Mouse (Mus musculus) intestine, embryonic 15.5 days (tissue): ENCODE data around the gene Ggct. TPM values are rescaled to one million over a fixed set of nuclear protein-coding genes. Genes with fewer than 3 reads are reported as not detected.
A peak's percentile ranks its signal among the peaks of the same experiment; 100 is the strongest.
"Not testable (repeated sequence)": the region's sequence is repeated elsewhere in the genome, so short reads cannot be mapped to it uniquely, and the experiment has no call there.

Source experiments
- ATAC-seq: fragments of 200-750 bp; cut with Nextera tagmentation; 2 replicates; pipeline ENCODE4 v1.8.0; 2017; ENCODE audit warnings: moderate TSS enrichment, moderate library complexity
- H3K27ac ChIP-seq: fragments of 300-500 bp; sonication (generic); 2 replicates; pipeline ENCODE4 v1.5.1; 2015; ENCODE audit warnings: mild to moderate bottlenecking, inconsistent platforms
- H3K27me3 ChIP-seq: fragments of 300-500 bp; sonication (generic); replicated peaks from 2 replicates; pipeline ENCODE4 v1.6.1; 2015; ENCODE audit warnings: inconsistent platforms
- H3K36me3 ChIP-seq: fragments of 300-500 bp; sonication (generic); 2 replicates; pipeline ENCODE4 v1.6.1; 2015; ENCODE audit warnings: inconsistent platforms
- H3K4me1 ChIP-seq: fragments of 300-500 bp; sonication (generic); replicated peaks from 2 replicates; pipeline ENCODE4 v1.6.1; 2015; ENCODE audit warnings: inconsistent platforms
- H3K4me2 ChIP-seq: fragments of 300-500 bp; sonication (generic); replicated peaks from 2 replicates; pipeline ENCODE4 v1.6.1; 2015; ENCODE audit warnings: mild to moderate bottlenecking, inconsistent platforms
- H3K4me3 ChIP-seq: fragments of 300-500 bp; sonication (generic); replicated peaks from 2 replicates; pipeline ENCODE4 v1.5.1; 2015; ENCODE audit warnings: inconsistent platforms
- H3K9ac ChIP-seq: fragments of 300-500 bp; sonication (generic); 2 replicates; pipeline ENCODE4 v1.6.1; 2015; ENCODE audit warnings: inconsistent platforms
- H3K9me3 ChIP-seq: fragments of 300-500 bp; sonication (generic); 2 replicates; pipeline ENCODE4 v1.6.1; 2016; ENCODE audit warnings: inconsistent platforms
- WGBS: fragments of 180-500 bp; shearing (Covaris S2); methylation state at CpG from one replicate; pipeline ENCODE4 v1.1.7; 2015; 5-methylcytosine and 5-hydroxymethylcytosine counted together
- polyA plus RNA-seq: library from polyadenylated mRNA; unstranded; fragments of >200 nt; fragmentation: Nextera tagmentation; extraction: Ambion mirVana; gene quantifications from 2 replicates; pipeline ENCODE4 v1.2.1, GENCODE M21; 2015

The Ggct gene
- polyA plus RNA-seq, 1 experiment from 2014 or later = 10.7 TPM

DNA sequence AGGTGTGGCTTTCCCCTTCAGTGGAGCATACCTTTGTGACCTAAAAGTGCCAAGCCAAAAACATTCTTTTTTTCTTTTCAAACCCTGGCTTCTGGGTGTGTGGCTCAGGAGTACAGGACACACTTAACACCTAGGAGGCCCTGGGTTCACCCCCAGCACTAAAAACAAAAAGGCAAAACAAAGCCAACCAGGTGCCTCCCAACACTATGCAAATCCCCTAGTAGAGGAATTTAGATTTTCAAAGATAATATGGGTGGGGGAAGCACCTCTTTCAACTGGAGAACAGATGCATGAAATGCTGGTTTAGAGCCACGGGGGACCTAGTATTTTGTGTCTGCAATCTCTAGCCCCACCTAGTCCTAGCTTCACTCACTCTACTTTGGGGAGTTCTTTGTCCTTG, 28.0 kb downstream of the Ggct start:
- no peaks in the 10 kb centered on the region for H3K27me3 ChIP-seq
- H3K4me3 ChIP-seq = no peak overlapping the region
- H3K4me2 ChIP-seq = no peak overlapping the region
- no peak overlapping the region for H3K27ac ChIP-seq
- no peak overlapping the region for H3K9ac ChIP-seq
- WGBS = 56% methylated on average over 1 of the region's 1 CpGs
- no peaks in the 10 kb centered on the region for H3K9me3 ChIP-seq
- H3K4me1 ChIP-seq = no peaks in the 10 kb centered on the region
- ATAC-seq = no peak
- H3K36me3 ChIP-seq = no peaks in the 10 kb centered on the region

DNA sequence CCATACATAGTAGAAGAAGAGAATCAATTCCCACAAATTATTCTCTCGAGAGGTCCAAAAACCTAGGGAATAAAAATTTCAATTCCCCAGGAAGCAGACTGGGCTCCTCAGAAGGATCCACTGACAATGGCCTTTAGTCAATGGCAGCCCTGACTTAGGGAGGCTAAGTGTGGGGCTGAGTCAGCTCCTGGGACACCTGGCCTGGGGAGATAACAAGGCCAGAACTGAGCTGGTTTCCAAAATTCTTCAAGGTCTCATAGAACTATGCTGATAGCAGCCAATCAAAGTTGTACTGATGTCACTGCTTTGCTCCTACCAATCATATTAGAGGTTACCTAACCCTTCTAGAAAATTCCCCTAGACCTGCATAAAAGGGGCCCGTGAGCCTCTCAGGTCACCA, 29.2 kb downstream of the Ggct start:
- H3K4me1 ChIP-seq = no peaks in the 10 kb centered on the region
- no peak overlapping the region for H3K4me3 ChIP-seq
- no peak for ATAC-seq
- H3K4me2 ChIP-seq = no peak overlapping the region
- no peaks in the 10 kb centered on the region for H3K27me3 ChIP-seq
- H3K27ac ChIP-seq = no peak overlapping the region
- 80% methylated on average over 2 of the region's 2 CpGs for WGBS
- H3K36me3 ChIP-seq = no peaks in the 10 kb centered on the region
- H3K9ac ChIP-seq = no peak overlapping the region
- no peaks in the 10 kb centered on the region for H3K9me3 ChIP-seq

DNA sequence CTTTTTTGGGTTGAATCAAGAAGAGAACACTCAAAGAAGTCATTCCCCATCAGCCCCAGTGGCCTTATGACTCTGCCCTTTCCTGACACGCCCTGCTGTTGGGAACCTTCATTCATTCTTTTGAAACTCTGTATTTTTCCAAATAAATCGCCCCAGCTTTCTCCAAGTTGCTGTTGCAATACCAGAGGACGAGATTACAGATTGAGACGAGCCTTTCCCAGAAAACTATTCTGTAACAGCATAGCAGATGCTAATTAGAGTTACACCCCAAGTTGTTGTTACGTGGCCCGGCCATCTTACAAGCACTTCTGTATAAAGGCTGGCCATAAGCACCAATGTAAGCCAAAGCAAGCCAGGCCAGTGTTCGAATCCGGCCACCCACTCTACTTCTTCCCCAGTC, 35.1 kb downstream of the Ggct start:
- ATAC-seq = no peak
- Histone ChIP-seq H3K4me3 (no peak overlapping the region), H3K27me3 (no peaks in the 10 kb centered on the region), H3K9ac (no peak overlapping the region), H3K9me3 (no peaks in the 10 kb centered on the region), H3K27ac (no peak overlapping the region), H3K4me2 (no peak overlapping the region), H3K4me1 (peaks cover 5% of the 10 kb centered on the region; the same call in 1 of the 2 replicates), H3K36me3 (no peaks in the 10 kb centered on the region)
- WGBS = 88% methylated on average over 8 of the region's 8 CpGs

DNA sequence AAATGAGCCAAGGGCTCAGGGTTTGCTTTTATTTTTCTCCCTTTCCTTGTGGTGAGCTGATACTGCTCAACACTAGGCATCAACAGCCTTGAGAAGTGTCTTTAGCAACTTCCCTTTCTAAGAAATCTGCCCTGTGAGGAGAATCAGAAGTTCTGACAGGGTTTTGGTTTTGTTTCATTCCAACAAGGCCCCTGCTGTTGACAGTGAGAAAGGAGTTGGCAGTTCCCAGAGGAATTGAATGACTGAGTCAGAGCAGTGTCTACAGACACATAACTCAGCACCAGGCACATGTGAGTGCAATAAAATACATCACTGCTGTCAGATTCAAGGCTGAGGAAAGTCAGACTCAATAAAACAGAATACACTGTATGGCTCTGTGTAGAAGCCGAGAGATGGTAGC, 36.3 kb downstream of the Ggct start:
- Histone ChIP-seq H3K27me3 (no peaks in the 10 kb centered on the region), H3K36me3 (no peaks in the 10 kb centered on the region), H3K27ac (no peak overlapping the region), H3K9me3 (no peaks in the 10 kb centered on the region), H3K9ac (no peak overlapping the region), H3K4me1 (peaks cover 5% of the 10 kb centered on the region; the same call in 1 of the 2 replicates), H3K4me3 (no peak overlapping the region), H3K4me2 (no peak overlapping the region)
- 29% methylated on average over 1 of the region's 1 CpGs for WGBS
- ATAC-seq = peak; percentile 88

DNA sequence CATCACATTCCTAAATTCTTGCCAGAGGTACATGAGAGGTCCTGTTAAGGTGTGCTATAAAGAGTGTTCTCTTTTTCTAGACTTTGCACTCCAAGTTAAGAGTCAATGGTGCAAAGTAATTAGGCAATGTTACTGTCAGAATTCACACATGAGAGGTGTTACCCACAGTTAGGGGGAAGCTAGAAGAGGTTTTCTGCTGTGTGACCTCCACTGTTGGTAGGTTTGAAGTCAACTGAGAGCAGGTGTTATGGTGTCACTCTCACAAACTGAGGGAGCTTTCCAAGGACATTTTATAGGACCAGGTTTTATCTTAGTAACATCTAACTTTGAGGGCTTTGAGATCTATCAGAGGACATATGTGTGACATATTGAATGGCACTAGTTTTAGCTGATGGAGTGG, 36.8 kb downstream of the Ggct start:
- no peak overlapping the region for H3K4me2 ChIP-seq
- H3K4me3 ChIP-seq = no peak overlapping the region
- no peaks in the 10 kb centered on the region for H3K27me3 ChIP-seq
- no peak overlapping the region for H3K27ac ChIP-seq
- no peak for ATAC-seq
- peaks cover 5% of the 10 kb centered on the region; the same call in 1 of the 2 replicates for H3K4me1 ChIP-seq
- no peak overlapping the region for H3K9ac ChIP-seq
- no peaks in the 10 kb centered on the region for H3K36me3 ChIP-seq
- no peaks in the 10 kb centered on the region for H3K9me3 ChIP-seq

DNA sequence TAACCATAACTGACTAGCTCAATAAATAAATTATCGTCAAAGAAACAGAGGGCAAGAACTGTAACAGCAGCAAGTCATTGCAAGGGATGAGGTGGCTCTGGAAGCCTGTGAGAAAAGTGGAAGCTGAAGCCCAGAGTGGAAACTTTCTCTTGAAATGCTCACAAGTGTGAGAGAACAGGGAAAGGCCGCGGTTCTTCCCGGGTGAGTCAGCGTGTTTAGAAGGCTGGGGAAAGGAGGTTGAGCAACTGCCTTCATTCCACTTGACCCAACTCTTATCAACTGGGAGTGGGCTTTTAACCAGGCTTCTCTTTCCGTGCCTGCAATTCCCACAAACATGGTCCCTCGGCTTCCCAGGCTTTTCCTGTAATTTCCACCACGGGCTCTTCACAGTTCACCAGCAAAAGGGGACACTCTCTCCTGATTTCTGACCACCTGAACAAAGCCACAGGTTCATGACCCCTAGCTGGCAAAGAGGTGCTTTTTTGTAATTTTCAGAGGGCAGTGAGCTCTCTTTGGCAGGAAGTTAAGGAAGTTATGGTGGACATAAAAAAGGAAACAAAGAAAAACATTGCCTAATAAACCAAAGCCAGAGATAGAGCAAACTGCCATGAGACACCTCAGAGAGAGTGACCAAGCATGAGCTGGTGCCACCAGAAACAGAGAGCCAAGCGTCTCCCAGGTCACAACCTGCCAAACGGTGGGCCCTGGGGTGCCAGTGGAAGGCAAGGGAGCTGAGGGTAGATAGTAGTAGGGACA, 37.9 kb downstream of the Ggct start:
- no peak overlapping the region for H3K9ac ChIP-seq
- H3K27me3 ChIP-seq = no peaks in the 10 kb centered on the region
- ATAC-seq = no peak
- no peak overlapping the region for H3K4me3 ChIP-seq
- H3K9me3 ChIP-seq = no peaks in the 10 kb centered on the region
- no peak overlapping the region for H3K27ac ChIP-seq
- 67% methylated on average over 10 of the region's 10 CpGs for WGBS
- peaks cover 5% of the 10 kb centered on the region; the same call in 1 of the 2 replicates for H3K4me1 ChIP-seq
- H3K4me2 ChIP-seq = no peak overlapping the region
- H3K36me3 ChIP-seq = no peaks in the 10 kb centered on the region

DNA sequence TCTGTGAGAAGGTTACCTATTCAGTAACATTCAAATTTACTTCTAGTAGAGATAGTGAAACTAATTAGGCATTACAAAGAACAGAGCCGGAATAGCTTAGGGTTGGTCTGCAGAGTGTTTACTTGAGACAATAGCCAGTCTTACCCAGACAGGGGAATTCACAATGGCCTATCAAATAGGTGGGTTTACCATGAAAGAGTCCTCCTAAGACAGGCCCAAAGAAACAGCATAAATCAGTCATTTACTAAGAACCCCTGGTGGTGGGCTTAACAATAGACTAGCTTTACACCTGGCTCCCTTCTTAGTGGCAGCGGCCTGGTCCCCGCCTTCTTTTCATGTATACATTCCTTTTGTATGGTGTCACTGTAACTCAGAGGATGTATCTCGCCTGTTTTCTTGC, 39.4 kb downstream of the Ggct start:
- not testable (repeated sequence) for H3K36me3 ChIP-seq, H3K4me1 ChIP-seq, ATAC-seq, H3K9me3 ChIP-seq, H3K27ac ChIP-seq, H3K4me3 ChIP-seq, H3K27me3 ChIP-seq, H3K4me2 ChIP-seq, H3K9ac ChIP-seq
- 82% methylated on average over 4 of the region's 4 CpGs for WGBS

DNA sequence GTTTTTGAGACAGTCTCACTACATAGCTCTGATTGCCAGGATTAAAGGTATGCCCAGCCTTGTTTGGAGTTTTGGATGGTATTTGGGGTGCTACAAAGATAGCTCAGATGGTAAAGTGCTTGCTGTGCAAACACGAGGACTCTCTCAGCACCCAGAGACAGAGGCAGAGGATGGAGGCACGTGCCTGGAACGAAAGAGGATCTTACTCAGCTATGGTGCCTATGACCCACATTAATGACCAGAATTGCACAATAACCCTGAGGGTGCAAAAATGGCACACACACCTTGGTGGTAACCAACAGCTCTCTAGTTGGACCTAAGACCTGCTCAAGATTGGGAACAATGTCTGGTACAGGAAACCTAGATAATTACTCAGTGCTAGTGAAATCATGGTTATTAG, 40.2 kb downstream of the Ggct start:
- H3K4me2 ChIP-seq = no peak overlapping the region
- H3K27me3 ChIP-seq = no peaks in the 10 kb centered on the region
- no peak overlapping the region for H3K27ac ChIP-seq
- no peak overlapping the region for H3K9ac ChIP-seq
- no peaks in the 10 kb centered on the region for H3K36me3 ChIP-seq
- no peak overlapping the region for H3K4me3 ChIP-seq
- H3K9me3 ChIP-seq = no peaks in the 10 kb centered on the region
- ATAC-seq = no peak
- WGBS = 77% methylated on average over 3 of the region's 3 CpGs
- peaks cover 5% of the 10 kb centered on the region; the same call in 1 of the 2 replicates for H3K4me1 ChIP-seq

DNA sequence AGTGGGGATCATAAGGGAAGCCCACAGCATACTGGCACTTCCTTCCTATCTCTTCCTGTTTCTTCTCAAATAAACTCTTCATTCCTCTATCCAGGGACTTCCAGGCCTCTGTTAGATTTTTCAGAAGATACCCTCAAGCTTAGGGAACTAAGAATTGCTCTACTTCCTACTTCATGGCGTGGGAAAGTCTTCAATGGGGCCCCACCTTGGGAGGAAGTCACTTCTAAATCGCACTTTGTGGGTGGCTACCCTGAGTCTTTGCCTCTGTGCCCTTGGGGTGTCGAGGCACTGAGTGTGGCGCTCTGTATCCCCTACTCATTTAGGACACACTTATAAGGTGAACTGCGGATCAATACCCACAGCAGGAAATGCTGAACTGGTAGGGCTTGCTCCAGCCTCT, 44.1 kb downstream of the Ggct start:
- ATAC-seq = no peak
- 83% methylated on average over 5 of the region's 5 CpGs for WGBS

DNA sequence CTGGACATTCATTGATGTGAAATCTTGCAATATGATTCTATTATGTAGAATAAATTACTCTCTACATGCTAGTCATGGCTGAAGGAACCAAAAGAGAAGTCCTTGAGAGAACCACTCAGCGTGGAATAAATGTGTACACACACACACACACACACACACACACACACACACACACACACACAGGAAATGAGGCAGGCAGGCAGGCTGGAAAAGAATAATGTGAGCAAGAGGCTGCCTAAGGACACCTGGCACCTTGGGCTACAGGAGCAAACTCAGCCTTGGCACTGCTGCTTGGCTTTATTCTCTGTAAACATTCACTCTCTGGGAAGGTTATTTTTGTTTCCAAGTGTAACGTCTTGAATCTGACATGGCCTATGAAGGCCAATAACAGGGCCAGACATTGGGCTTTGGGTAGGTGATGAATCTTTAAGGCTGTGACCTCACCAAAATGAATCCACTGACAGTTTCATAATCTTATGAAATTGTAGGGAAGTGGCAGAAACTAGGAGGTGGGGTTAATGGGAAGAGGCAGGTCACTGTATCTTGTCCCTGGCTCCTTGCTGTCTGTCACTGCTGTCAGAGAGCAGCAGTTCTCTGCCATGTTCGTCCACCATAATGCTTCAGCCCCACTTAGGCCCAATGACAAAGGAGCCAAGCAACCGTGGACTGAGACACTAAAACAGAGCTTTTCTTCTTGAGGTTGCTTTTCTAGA, 46.4 kb downstream of the Ggct start:
- no peaks in the 10 kb centered on the region for H3K9me3 ChIP-seq
- ATAC-seq = no peak
- 56% methylated on average over 4 of the region's 4 CpGs for WGBS
- H3K9ac ChIP-seq = no peak overlapping the region
- no peaks in the 10 kb centered on the region for H3K4me1 ChIP-seq
- 0 out of 2 replicates have a peak, but pooled peaks cover 4% of the 10 kb centered on the region for H3K36me3 ChIP-seq
- H3K4me3 ChIP-seq = no peak overlapping the region
- no peak overlapping the region for H3K4me2 ChIP-seq
- H3K27ac ChIP-seq = no peak overlapping the region
- H3K27me3 ChIP-seq = peaks cover 14% of the 10 kb centered on the region; the same call in 1 of the 2 replicates

More for the DNA sequence above, 44.1 kb downstream of the Ggct start:
- H3K27ac ChIP-seq = no peak overlapping the region
- H3K4me2 ChIP-seq = no peak overlapping the region
- no peak overlapping the region for H3K9ac ChIP-seq
- peaks cover 8% of the 10 kb centered on the region; the same call in 1 of the 2 replicates for H3K27me3 ChIP-seq
- no peaks in the 10 kb centered on the region for H3K9me3 ChIP-seq
- H3K4me1 ChIP-seq = no peaks in the 10 kb centered on the region
- no peak overlapping the region for H3K4me3 ChIP-seq
- H3K36me3 ChIP-seq = no peaks in the 10 kb centered on the region

DNA sequence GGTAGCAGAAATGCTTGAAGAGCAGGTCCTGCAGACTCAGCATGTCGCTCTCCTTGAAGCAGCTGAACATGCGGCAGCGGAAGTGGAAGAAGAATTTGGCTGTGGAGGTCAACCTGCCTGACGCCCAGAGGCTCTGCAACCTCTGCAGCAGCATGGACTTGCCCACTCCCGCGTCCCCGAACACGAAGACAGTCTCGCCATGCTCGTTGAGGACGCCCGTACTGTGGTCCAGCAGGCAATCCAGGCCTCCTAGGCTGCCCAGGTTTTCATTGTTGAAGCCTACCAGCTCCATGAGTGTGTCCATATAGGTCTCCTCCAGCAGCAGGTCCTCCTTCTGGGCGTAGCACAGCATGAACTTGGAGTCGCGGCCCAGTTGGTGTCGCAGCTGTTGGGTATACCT, 48.2 kb downstream of the Ggct start:
- ATAC-seq = no peak
- 77% methylated on average over 16 of the region's 16 CpGs for WGBS
- Histone ChIP-seq H3K9me3 (no peaks in the 10 kb centered on the region), H3K9ac (no peak overlapping the region), H3K27ac (no peak overlapping the region), H3K27me3 (peaks cover 14% of the 10 kb centered on the region; the same call in 1 of the 2 replicates), H3K4me2 (no peak overlapping the region), H3K36me3 (0 out of 2 replicates have a peak, but pooled peaks cover 4% of the 10 kb centered on the region), H3K4me3 (no peak overlapping the region), H3K4me1 (0 out of 2 replicates have a peak, but pooled peaks cover 5% of the 10 kb centered on the region)

DNA sequence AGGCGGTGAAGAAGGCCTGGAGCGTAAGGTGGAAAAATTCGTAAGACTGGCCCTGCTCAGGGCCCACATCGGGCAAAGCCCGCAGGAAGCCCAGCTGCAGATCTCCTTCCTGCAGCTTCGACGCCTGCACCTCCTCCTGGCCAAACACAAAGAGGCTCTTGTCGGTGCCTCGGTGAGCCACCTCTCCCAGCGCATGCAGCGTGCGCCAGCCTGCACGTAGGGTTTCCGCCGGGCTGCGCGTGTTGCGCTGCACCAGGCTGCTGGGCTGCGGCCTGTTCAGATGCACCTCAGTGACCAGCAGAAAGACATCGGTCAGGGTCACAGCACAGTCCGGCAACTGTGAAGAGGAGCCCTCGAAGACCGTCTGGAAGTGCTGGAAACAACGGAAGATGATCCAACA, 49.0 kb downstream of the Ggct start:
- 0 out of 2 replicates have a peak, but pooled peaks cover 4% of the 10 kb centered on the region for H3K36me3 ChIP-seq
- H3K9ac ChIP-seq = no peak overlapping the region
- no peak overlapping the region for H3K27ac ChIP-seq
- H3K9me3 ChIP-seq = no peaks in the 10 kb centered on the region
- H3K27me3 ChIP-seq = peaks cover 14% of the 10 kb centered on the region; the same call in 1 of the 2 replicates
- H3K4me1 ChIP-seq = 0 out of 2 replicates have a peak, but pooled peaks cover 5% of the 10 kb centered on the region
- WGBS = 55% methylated on average over 24 of the region's 24 CpGs
- H3K4me2 ChIP-seq = no peak overlapping the region
- H3K4me3 ChIP-seq = no peak overlapping the region
- ATAC-seq = no peak
